Mouse (Mus musculus) frontal cortex, postnatal 10 days (tissue): ENCODE measurements around the gene Ppid.
A peak's percentile ranks its signal among the peaks of the same experiment; 100 is the strongest.
"Not testable (repeated sequence)": the region's sequence is repeated elsewhere in the genome, so short reads cannot be mapped to it uniquely, and the experiment has no call there.

Source experiments
- DNase-seq, 2 experiments: peaks; one replicate each; pipeline ENCODE4 v3.0.0; 2022; ENCODE audit warnings: low spot score in 2 of 2, mixed read lengths in 1 of 2

Ppid gene

GRCm38 (mm10) chr3:79572399-79572798, 18.7 kb upstream of the Ppid start:
- no peak for DNase-seq

GRCm38 (mm10) chr3:79573376-79573775, 17.8 kb upstream of the Ppid start:
- DNase-seq: not testable (repeated sequence)

GRCm38 (mm10) chr3:79574336-79574735, 16.8 kb upstream of the Ppid start:
- no peak for DNase-seq

- DNase-seq: no peak
These were observed 15.3 kb upstream of the Ppid start for GRCm38 (mm10) chr3:79575576-79576467.

GRCm38 (mm10) chr3:79576468-79576816, 14.7 kb upstream of the Ppid start:
- DNase-seq: no peak

- DNase-seq: no peak
These were observed 14.3 kb upstream of the Ppid start for GRCm38 (mm10) chr3:79576865-79577264.

- no peak for DNase-seq
These were observed 13.5 kb upstream of the Ppid start for GRCm38 (mm10) chr3:79577606-79578005.

GRCm38 (mm10) chr3:79578164-79578563, 13.0 kb upstream of the Ppid start:
- no peak for DNase-seq

GRCm38 (mm10) chr3:79579891-79580575, 11.1 kb upstream of the Ppid start:
- no peak for DNase-seq

- DNase-seq: peak; percentile 80 to 88
These were observed 4.3 kb upstream of the Ppid start for GRCm38 (mm10) chr3:79586804-79587203.

GRCm38 (mm10) chr3:79589671-79590070, 1.5 kb upstream of the Ppid start:
- DNase-seq: no peak

- DNase-seq: no peak
These were observed 790 bp downstream of the Ppid start for GRCm38 (mm10) chr3:79591793-79592471.

GRCm38 (mm10) chr3:79595468-79595867, 4.3 kb downstream of the Ppid start:
- no peak for DNase-seq

GRCm38 (mm10) chr3:79609886-79610285, 18.7 kb downstream of the Ppid start:
- no peak for DNase-seq

- no peak for DNase-seq
These were observed 36.5 kb downstream of the Ppid start for GRCm38 (mm10) chr3:79627484-79628181.

- DNase-seq: no peak
These were observed 37.0 kb downstream of the Ppid start for GRCm38 (mm10) chr3:79628182-79628560.

GRCm38 (mm10) chr3:79628561-79629415, 37.6 kb downstream of the Ppid start, which contains the start of gene 4930579G24Rik:
Gene 4930579G24Rik, plus strand, starts transcription at chr3:79629079.
- peak; percentile 96 to 99 for DNase-seq

- peak; percentile 62 to 79 for DNase-seq
These were observed 38.2 kb downstream of the Ppid start, which contains the start of gene Etfdh for GRCm38 (mm10) chr3:79629416-79629730. Gene Etfdh, minus strand, starts transcription at chr3:79629500.

- DNase-seq: no peak
These were observed 61.0 kb downstream of the Ppid start for GRCm38 (mm10) chr3:79652129-79652528.
